Mouse (Mus musculus): Measurements from ENCODE around the gene Mier2.
A peak's percentile ranks its signal among the peaks of the same experiment; 100 is the strongest.

Gene Mier2

GRCm38 (mm10) chr10:79540746-79541145 is 14.3 kb downstream of the Mier2 start:
- DNase-seq (ENCODE audit: extremely low spot score, low spot score): no peak

GRCm38 (mm10) chr10:79539701-79540495 is 15.1 kb downstream of the Mier2 start:
- DNase-seq (ENCODE audit: extremely low spot score, low spot score): no peak

- DNase-seq (ENCODE audit: extremely low spot score, low spot score): no peak
Measured at GRCm38 (mm10) chr10:79538873-79539272, 16.1 kb downstream of the Mier2 start.

GRCm38 (mm10) chr10:79538323-79538722 is 16.7 kb downstream of the Mier2 start:
- no peak for DNase-seq (ENCODE audit: extremely low spot score, low spot score)

GRCm38 (mm10) chr10:79537781-79538180 is 17.2 kb downstream of the Mier2 start:
- DNase-seq (ENCODE audit: extremely low spot score, low spot score): no peak

- no peak for DNase-seq (ENCODE audit: extremely low spot score, low spot score)
Measured at GRCm38 (mm10) chr10:79537271-79537670, 17.7 kb downstream of the Mier2 start.

GRCm38 (mm10) chr10:79536461-79537080 is 18.4 kb downstream of the Mier2 start:
- no peak for DNase-seq (ENCODE audit: extremely low spot score, low spot score)

GRCm38 (mm10) chr10:79535431-79535830 is 19.6 kb downstream of the Mier2 start:
- DNase-seq (ENCODE audit: extremely low spot score, low spot score): no peak

- DNase-seq (ENCODE audit: extremely low spot score, low spot score): no peak
Measured at GRCm38 (mm10) chr10:79534426-79534825, 20.6 kb downstream of the Mier2 start.

GRCm38 (mm10) chr10:79533126-79533911 is 21.7 kb downstream of the Mier2 start, which contains the start of gene Plpp2:
Plpp2 (minus strand) TSS chr10:79533796.
- DNase-seq (ENCODE audit: extremely low spot score, low spot score): peak; percentile 79

- peak; percentile 30 for DNase-seq (ENCODE audit: extremely low spot score, low spot score)
Measured at GRCm38 (mm10) chr10:79532678-79533077, 22.3 kb downstream of the Mier2 start.

- no peak for DNase-seq (ENCODE audit: extremely low spot score, low spot score)
Measured at GRCm38 (mm10) chr10:79531593-79531992, 23.4 kb downstream of the Mier2 start.

- no peak for DNase-seq (ENCODE audit: extremely low spot score, low spot score)
Measured at GRCm38 (mm10) chr10:79530721-79531120, 24.3 kb downstream of the Mier2 start.

- DNase-seq (ENCODE audit: extremely low spot score, low spot score): no peak
Measured at GRCm38 (mm10) chr10:79530241-79530640, 24.8 kb downstream of the Mier2 start.

- DNase-seq (ENCODE audit: extremely low spot score, low spot score): no peak
Measured at GRCm38 (mm10) chr10:79528081-79528480, 26.9 kb downstream of the Mier2 start.

GRCm38 (mm10) chr10:79527453-79527845 is 27.6 kb downstream of the Mier2 start:
- DNase-seq (ENCODE audit: extremely low spot score, low spot score): no peak

- no peak for DNase-seq (ENCODE audit: extremely low spot score, low spot score)
Measured at GRCm38 (mm10) chr10:79526661-79527452, 28.1 kb downstream of the Mier2 start.

GRCm38 (mm10) chr10:79525456-79526325 is 29.3 kb downstream of the Mier2 start:
- DNase-seq (ENCODE audit: extremely low spot score, low spot score): no peak

- DNase-seq (ENCODE audit: extremely low spot score, low spot score): no peak
Measured at GRCm38 (mm10) chr10:79524433-79524832, 30.6 kb downstream of the Mier2 start.

GRCm38 (mm10) chr10:79506709-79507108 is 48.3 kb downstream of the Mier2 start:
- no peak for DNase-seq (ENCODE audit: extremely low spot score, low spot score)

Measured in neural tube, embryonic 10.5 days (tissue).